Comparison of ENCODE assay signal across 10 mouse cellular contexts in genomic region chr9:56179416-56180117, GRCm38 (mm10). TPM values are rescaled to one million over a fixed set of nuclear protein-coding genes. Genes with fewer than 3 reads are reported as not detected.
DNase-seq lines count a peak whose midpoint lies in the region; ATAC-seq lines count a peak whose summit lies in the region.
"Had no signal": no experiment of that assay in that cellular context is flagged by ENCODE, and none has a peak within 500 bp of the region (broad histone marks: within the 10 kb centered on the region; RNA-seq: fewer than 3 reads in every experiment).

No protein-coding gene starts in this region.

- no peaks in the 10 kb centered on the region for H3K9me3 ChIP-seq in heart, embryonic 16.5 days (replicated peaks; ENCODE audit: control insufficient read depth, low read length)
- no peaks in the 10 kb centered on the region for H3K9me3 ChIP-seq in neural tube, embryonic 14.5 days (ENCODE audit: control insufficient read depth, low read length)
- H3K9me3 ChIP-seq: G1E; midbrain, embryonic 12.5 days had no signal

- H3K4me1 ChIP-seq in heart, embryonic 16.5 days (ENCODE audit: control insufficient read depth, insufficient read depth, low read length): peaks cover 5% of the 10 kb centered on the region
- H3K4me1 ChIP-seq in neural tube, embryonic 14.5 days (ENCODE audit: control insufficient read depth, insufficient read depth, low read length): peaks cover 10% of the 10 kb centered on the region; the same call in 1 of the 2 replicates

- WGBS in heart, embryonic 16.5 days: 69% methylated on average over 6 of the region's 6 CpGs
- WGBS in neural tube, embryonic 14.5 days: 76% methylated on average over 6 of the region's 6 CpGs

- ATAC-seq in heart, embryonic 16.5 days (replicated peaks; ENCODE audit: extremely low read depth, insufficient read depth, low FRiP score): no peak
- ATAC-seq in neural tube, embryonic 14.5 days (ENCODE audit: low read depth): 0 out of 2 replicates have a peak, but pooled peaks have one; percentile 54

- DNase-seq in cerebellum, postnatal 10 days: peak; percentile 54 to 57
- DNase-seq in cerebellum, adult 11-12 months: no peak
- peak; percentile 24 for DNase-seq in ovary, postnatal 36 days (ENCODE audit: low spot score)
- no peak for DNase-seq in ovary, postnatal 14 days (ENCODE audit: low spot score)
- no peak for DNase-seq in cerebellum, adult 8-10 months
- DNase-seq in gastrocnemius, postnatal 10 days: no peak

- no peak overlapping the region for H3K27ac ChIP-seq in heart, embryonic 16.5 days (ENCODE audit: low read length)
- no peak overlapping the region for H3K27ac ChIP-seq in neural tube, embryonic 14.5 days (ENCODE audit: low read depth, low read length)
- H3K27ac ChIP-seq: midbrain, embryonic 12.5 days had no signal

- H3K27me3 ChIP-seq in heart, embryonic 16.5 days (ENCODE audit: control insufficient read depth, insufficient read depth, low read length): no peaks in the 10 kb centered on the region
- no peaks in the 10 kb centered on the region for H3K27me3 ChIP-seq in neural tube, embryonic 14.5 days (ENCODE audit: control insufficient read depth, insufficient read depth, low read length)
- H3K27me3 ChIP-seq: midbrain, embryonic 12.5 days had no signal

- no peaks in the 10 kb centered on the region for H3K36me3 ChIP-seq in heart, embryonic 16.5 days (ENCODE audit: control insufficient read depth, insufficient read depth)
- no peaks in the 10 kb centered on the region for H3K36me3 ChIP-seq in neural tube, embryonic 14.5 days (ENCODE audit: control insufficient read depth, insufficient read depth, low read length)
- H3K36me3 ChIP-seq: G1E; midbrain, embryonic 12.5 days had no signal

- no peak overlapping the region for H3K4me3 ChIP-seq in heart, embryonic 16.5 days (ENCODE audit: low read length)
- H3K4me3 ChIP-seq in neural tube, embryonic 14.5 days (ENCODE audit: low read depth, low read length): no peak overlapping the region
- H3K4me3 ChIP-seq: midbrain, embryonic 12.5 days had no signal

- H3K4me2 ChIP-seq in heart, embryonic 16.5 days (ENCODE audit: low read depth, low read length): peak overlapping the region; percentile 35; the same call in 1 of the 2 replicates
- H3K4me2 ChIP-seq in neural tube, embryonic 14.5 days (ENCODE audit: low read depth, low read length): no peak overlapping the region
- H3K4me2 ChIP-seq: midbrain, embryonic 12.5 days had no signal

- no peak overlapping the region for H3K9ac ChIP-seq in heart, embryonic 16.5 days (ENCODE audit: low read length)
- H3K9ac ChIP-seq in neural tube, embryonic 14.5 days (replicated peaks; ENCODE audit: low read depth, low read length): no peak overlapping the region
- H3K9ac ChIP-seq: midbrain, embryonic 12.5 days had no signal

RNA-seq across cellular contexts. Expression of gene Tspan3, which starts 14.3 kb away (rescaled TPM):
- polyA plus RNA-seq in heart, embryonic 16.5 days (2015; fragmentation: Nextera tagmentation; extraction: Ambion mirVana): 457 and 460 TPM in 2 replicates
- polyA plus RNA-seq in neural tube, embryonic 14.5 days (2014; fragmentation: Nextera tagmentation; extraction: Ambion mirVana): 598 and 623 TPM in 2 replicates
- 100 to 1,000 TPM; 158 to 160 TPM for total RNA-seq in gastrocnemius, postnatal 10 days (2021)
- polyA plus RNA-seq: G1E had no signal

Comparison
In these comparisons a context has a peak if more than half of its experiments do, and no peak if none do; other contexts are left out.
1. DNase-seq: peak in cerebellum, postnatal 10 days (2 of 2) and ovary, postnatal 36 days (single experiment); none in cerebellum, adult 11-12 months (single experiment), ovary, postnatal 14 days (single experiment), cerebellum, adult 8-10 months (single experiment) and gastrocnemius, postnatal 10 days (single experiment).